Mouse (Mus musculus): ENCODE measurements around the gene Suds3. TPM values are rescaled to one million over a fixed set of nuclear protein-coding genes. Genes with fewer than 3 reads are reported as not detected.

Suds3 gene
- total and polyA plus RNA-seq, 3 experiments, result 67.8 to 102 TPM; not detected in 1

DNA sequence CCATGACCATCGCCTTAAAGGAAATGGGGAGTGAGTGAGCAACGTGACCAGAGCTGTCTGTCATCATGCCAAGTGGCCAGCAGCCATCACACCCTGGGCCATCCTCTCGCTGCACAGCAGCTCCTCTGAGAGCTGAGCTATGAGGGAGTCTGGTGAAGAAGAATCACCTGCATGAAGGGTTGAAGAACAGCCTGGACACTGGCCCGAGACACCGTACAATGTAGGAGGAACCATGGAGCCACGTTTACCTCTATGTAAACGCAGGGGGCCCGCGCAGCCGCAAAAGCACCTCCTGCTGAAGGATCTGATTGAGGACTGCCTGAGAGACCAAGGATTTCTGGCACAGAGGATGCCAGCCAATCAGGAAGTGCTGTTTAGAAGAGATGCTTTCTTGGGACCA lies 70.8 kb downstream of the Suds3 start:
- Histone ChIP-seq H3K9ac (ENCODE audit: control insufficient read depth, low read depth, low read length, poor library complexity, severe bottlenecking) (no peak overlapping the region), H3K9me3 (replicated peaks; ENCODE audit: insufficient read depth, low read length) (no peaks in the 10 kb centered on the region), H3K27ac (ENCODE audit: control insufficient read depth, low read depth, low read length) (no peak overlapping the region), H3K27me3 (ENCODE audit: control insufficient read depth in 1 of 2, insufficient read depth in 2 of 2, low read length in 2 of 2) (no peaks in the 10 kb centered on the region), H3K36me3 (ENCODE audit: control insufficient read depth in 1 of 2, insufficient read depth in 2 of 2, low read length in 2 of 2) (no peaks in the 10 kb centered on the region), H3K4me3 (ENCODE audit: control insufficient read depth in 1 of 2, insufficient read depth in 1 of 2, low read depth in 2 of 2, low read length in 2 of 2) (no peak overlapping the region), H3K79me2 (ENCODE audit: control insufficient read depth, insufficient read depth, low read length, poor library complexity) (no peaks in the 10 kb centered on the region), H3K4me1 (ENCODE audit: control insufficient read depth in 1 of 2, insufficient read depth in 2 of 2, low read length in 2 of 2) (no peaks in the 10 kb centered on the region)
- no peak for DNase-seq (ENCODE audit: low read depth, low spot score)
- TF ChIP-seq HCFC1 (IDR thresholded peaks at IDR 0.05; ENCODE audit: low read depth, low read length) (no peak), ELF1 (IDR thresholded peaks at IDR 0.05; ENCODE audit: low read depth, low read length) (no peak), RCOR1 (IDR thresholded peaks at IDR 0.05; ENCODE audit: low read depth, low read length) (no peak), TBP (IDR thresholded peaks at IDR 0.05; ENCODE audit: low read depth, low read length) (no peak), MEF2A (IDR thresholded peaks at IDR 0.05; ENCODE audit: extremely low read depth, insufficient replicate concordance, low read depth, low read length, poor library complexity, severe bottlenecking) (no peak), ETS1 (IDR thresholded peaks at IDR 0.05; ENCODE audit: low read depth, low read length) (no peak), SMC3 (IDR thresholded peaks at IDR 0.05; ENCODE audit: low read depth, low read length) (no peak)

DNA sequence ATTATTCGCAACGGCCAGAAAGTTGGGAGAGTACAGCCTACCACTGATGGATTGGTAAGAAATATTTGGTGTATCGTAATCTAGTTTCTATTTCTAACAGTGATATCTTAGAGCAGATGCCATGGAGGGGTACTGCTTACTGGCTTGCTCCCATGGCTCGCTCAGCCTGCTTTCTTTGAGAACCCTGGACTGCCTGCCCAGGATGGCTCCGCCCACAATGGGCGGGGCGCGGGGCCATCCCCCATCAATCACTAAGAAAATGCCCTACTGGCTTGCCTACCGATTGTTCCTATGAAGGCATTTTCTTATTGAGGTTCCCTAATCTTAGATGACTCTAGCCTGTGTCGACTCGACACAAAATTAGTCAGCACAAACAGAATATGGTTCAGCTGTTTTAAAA lies 73.3 kb downstream of the Suds3 start:
- H3K9ac ChIP-seq (ENCODE audit: control insufficient read depth, low read depth, low read length, poor library complexity, severe bottlenecking), result no peak overlapping the region
- DNase-seq (ENCODE audit: low read depth, low spot score), result no peak
- no peak for TF ChIP-seq MAFK (IDR thresholded peaks at IDR 0.05; ENCODE audit: borderline replicate concordance, low read depth, low read length)
- no peak for TF ChIP-seq UBTF (IDR thresholded peaks at IDR 0.05; ENCODE audit: borderline replicate concordance, insufficient read depth, low read depth, low read length)
- TF ChIP-seq E2F4 (IDR thresholded peaks at IDR 0.05; ENCODE audit: borderline replicate concordance, low read depth, low read length), result no peak
- no peak for TF ChIP-seq ZC3H11A (IDR thresholded peaks at IDR 0.05; ENCODE audit: low read depth, low read length)
- no peak for TF ChIP-seq ELF1 (IDR thresholded peaks at IDR 0.05; ENCODE audit: low read depth, low read length)
- no peaks in the 10 kb centered on the region for H3K27me3 ChIP-seq (ENCODE audit: control insufficient read depth in 1 of 2, insufficient read depth in 2 of 2, low read length in 2 of 2)
- H3K36me3 ChIP-seq (ENCODE audit: control insufficient read depth in 1 of 2, insufficient read depth in 2 of 2, low read length in 2 of 2), result no peaks in the 10 kb centered on the region
- no peaks in the 10 kb centered on the region for H3K9me3 ChIP-seq (replicated peaks; ENCODE audit: insufficient read depth, low read length)
- no peak overlapping the region for H3K4me3 ChIP-seq (ENCODE audit: control insufficient read depth in 1 of 2, insufficient read depth in 1 of 2, low read depth in 2 of 2, low read length in 2 of 2)
- H3K79me2 ChIP-seq (ENCODE audit: control insufficient read depth, insufficient read depth, low read length, poor library complexity), result no peaks in the 10 kb centered on the region
- H3K4me1 ChIP-seq (ENCODE audit: control insufficient read depth in 1 of 2, insufficient read depth in 2 of 2, low read length in 2 of 2), result no peaks in the 10 kb centered on the region
- H3K27ac ChIP-seq (ENCODE audit: control insufficient read depth, low read depth, low read length), result no peak overlapping the region

Other genes with a start within 250 kb of the Suds3 start
- 32.1 and 33.7 TPM in 2 replicates for gene Taok3, start 4.0 kb upstream of the Suds3 start, total RNA-seq (2012; rRNA removed)
- 10 to 100 TPM in 1 of 2 experiments, not detected in 1; 79.2 TPM for gene Taok3, start 4.0 kb upstream of the Suds3 start, polyA plus RNA-seq (2012; ENCODE audit: insufficient read depth in 1 of 2, insufficient read length in 2 of 2, low read depth in 1 of 2, low replicate concordance in 2 of 2, missing spikeins in 1 of 2)
- gene Pebp1, start 171.5 kb upstream of the Suds3 start, total RNA-seq (2012; rRNA removed), result 558 and 572 TPM in 2 replicates
- 100 to 1,000 TPM in 1 of 2 experiments, not detected in 1; 568 TPM for gene Pebp1, start 171.5 kb upstream of the Suds3 start, polyA plus RNA-seq (2012; ENCODE audit: insufficient read depth in 1 of 2, insufficient read length in 2 of 2, low read depth in 1 of 2, low replicate concordance in 2 of 2, missing spikeins in 1 of 2)
- 4.3 and 5.3 TPM in 2 replicates for gene Vsig10, start 203.0 kb upstream of the Suds3 start, total RNA-seq (2012; rRNA removed)
- gene Vsig10, start 203.0 kb upstream of the Suds3 start, polyA plus RNA-seq (2012; ENCODE audit: insufficient read depth in 1 of 2, insufficient read length in 2 of 2, low read depth in 1 of 2, low replicate concordance in 2 of 2, missing spikeins in 1 of 2), result 1 to 10 TPM in 1 of 2 experiments, not detected in 1; 8.9 TPM
- gene Wsb2, start 241.2 kb upstream of the Suds3 start, total RNA-seq (2012; rRNA removed), result 32.9 and 36.8 TPM in 2 replicates
- gene Wsb2, start 241.2 kb upstream of the Suds3 start, polyA plus RNA-seq (2012; ENCODE audit: insufficient read depth in 1 of 2, insufficient read length in 2 of 2, low read depth in 1 of 2, low replicate concordance in 2 of 2, missing spikeins in 1 of 2), result 10 to 100 TPM in 1 of 2 experiments, not detected in 1; 56.9 TPM

Measured in MEL (cell line).